Mouse (Mus musculus) adrenal gland, adult (tissue): Measurements from ENCODE around the gene Mpp2.

Experiments used
- DNase-seq, 2 experiments: peaks; one replicate each; pipeline ENCODE4 v3.0.0; 2022 to 2023; ENCODE audit warnings: low spot score in 1 of 2; ENCODE audit not compliant: inconsistent age in 2 of 2

Mpp2 gene

GRCm38 (mm10) chr11:102072729-102073128, 15.6 kb downstream of the Mpp2 start:
- DNase-seq, result no peak

- DNase-seq, result no peak
These were observed 17.9 kb downstream of the Mpp2 start for GRCm38 (mm10) chr11:102070426-102070825.

- DNase-seq, result no peak
These were observed 18.7 kb downstream of the Mpp2 start for GRCm38 (mm10) chr11:102069633-102070032.

GRCm38 (mm10) chr11:102068969-102069368, 19.3 kb downstream of the Mpp2 start:
- peak; percentile 10 to 60 for DNase-seq

GRCm38 (mm10) chr11:102063076-102063475, 25.2 kb downstream of the Mpp2 start:
- DNase-seq, result no peak

- peak; percentile 15 to 46 for DNase-seq
These were observed 26.3 kb downstream of the Mpp2 start for GRCm38 (mm10) chr11:102061941-102062473.

GRCm38 (mm10) chr11:102061236-102061940, 26.9 kb downstream of the Mpp2 start:
- DNase-seq, result peak; percentile 77 to 93

GRCm38 (mm10) chr11:102053847-102054246, 34.5 kb downstream of the Mpp2 start:
- peak; percentile 62 to 75 for DNase-seq

- peak; percentile 70 to 73 for DNase-seq
These were observed 35.1 kb downstream of the Mpp2 start for GRCm38 (mm10) chr11:102053183-102053582.

GRCm38 (mm10) chr11:102052697-102053096, 35.6 kb downstream of the Mpp2 start:
- DNase-seq, result peak in 1 of 2 experiments; percentile 8

- peak; percentile 37 to 65 for DNase-seq
These were observed 36.4 kb downstream of the Mpp2 start for GRCm38 (mm10) chr11:102051954-102052353.

- peak; percentile 75 to 80 for DNase-seq
These were observed 36.8 kb downstream of the Mpp2 start for GRCm38 (mm10) chr11:102051541-102051940.

- peak; percentile 39 to 65 for DNase-seq
These were observed 38.3 kb downstream of the Mpp2 start for GRCm38 (mm10) chr11:102049875-102050482.

- DNase-seq, result no peak
These were observed 41.7 kb downstream of the Mpp2 start for GRCm38 (mm10) chr11:102046607-102047006.

- DNase-seq, result peak; percentile 43 to 68
These were observed 43.6 kb downstream of the Mpp2 start for GRCm38 (mm10) chr11:102044691-102045212.

- DNase-seq, result peak in 1 of 2 experiments; percentile 9
These were observed 44.9 kb downstream of the Mpp2 start for GRCm38 (mm10) chr11:102043381-102043780.

- DNase-seq, result peak in 1 of 2 experiments; percentile 30
These were observed 45.3 kb downstream of the Mpp2 start for GRCm38 (mm10) chr11:102042971-102043370.

GRCm38 (mm10) chr11:102041350-102041949, 46.9 kb downstream of the Mpp2 start, which contains the start of gene Cd300lg:
TSS of gene Cd300lg (plus strand) at chr11:102041509.
- peak in 1 of 2 experiments; percentile 32 for DNase-seq

- DNase-seq, result no peak
These were observed 47.7 kb downstream of the Mpp2 start for GRCm38 (mm10) chr11:102040646-102041045.

GRCm38 (mm10) chr11:102040138-102040524, 48.2 kb downstream of the Mpp2 start:
- peak; percentile 90 to 96 for DNase-seq

GRCm38 (mm10) chr11:102039487-102040137, 48.7 kb downstream of the Mpp2 start:
- peak in 1 of 2 experiments; percentile 54 for DNase-seq
